Comparison of ENCODE assay signal across 26 mouse cellular contexts in genomic region chr5:113955691-113956090, GRCm38 (mm10). TPM values are rescaled to one million over a fixed set of nuclear protein-coding genes. Genes with fewer than 3 reads are reported as not detected.
DNase-seq lines count a peak whose midpoint lies in the region; ATAC-seq and TF ChIP-seq lines count a peak whose summit lies in the region.
"Had no signal": no experiment of that assay in that cellular context is flagged by ENCODE, and none has a peak within 500 bp of the region (broad histone marks: within the 10 kb centered on the region; RNA-seq: fewer than 3 reads in every experiment).

No protein-coding gene starts in this region.

- 78% methylated on average over 8 of the region's 8 CpGs for WGBS in heart, embryonic 15.5 days
- WGBS in thymus, adult 2 months, result 70% methylated on average over 8 of the region's 8 CpGs

- H3K9me3 ChIP-seq in heart, embryonic 15.5 days (replicated peaks), result no peaks in the 10 kb centered on the region
- H3K9me3 ChIP-seq: embryonic facial prominence, embryonic 10.5 days; embryonic facial prominence, embryonic 12.5 days; forebrain, embryonic 13.5 days; forebrain, embryonic 15.5 days; G1E had no signal

- no peaks in the 10 kb centered on the region for H3K27me3 ChIP-seq in heart, embryonic 15.5 days
- H3K27me3 ChIP-seq in thymus, adult 2 months (ENCODE audit: control insufficient read depth, insufficient read depth, low read length), result no peaks in the 10 kb centered on the region
- H3K27me3 ChIP-seq: embryonic facial prominence, embryonic 12.5 days; forebrain, embryonic 13.5 days; forebrain, embryonic 15.5 days; Patski had no signal

- H3K9ac ChIP-seq in heart, embryonic 15.5 days, result no peak overlapping the region
- H3K9ac ChIP-seq: embryonic facial prominence, embryonic 12.5 days; forebrain, embryonic 13.5 days; forebrain, embryonic 15.5 days; forebrain, postnatal 0 days had no signal

- ATAC-seq in heart, embryonic 15.5 days (replicated peaks; ENCODE audit: insufficient number of reproducible peaks, insufficient read depth, low FRiP score, low read depth), result no peak
- no peak for ATAC-seq in cerebellum, adult (ENCODE audit: insufficient number of reproducible peaks, low FRiP score, low TSS enrichment)

- no peak for TF ChIP-seq CTCF in thymus, adult 2 months (IDR thresholded peaks at IDR 0.05; ENCODE audit: borderline replicate concordance, control insufficient read depth, extremely low read depth, insufficient read depth, low read length, poor library complexity)

- H3K4me2 ChIP-seq in heart, embryonic 15.5 days, result no peak overlapping the region
- H3K4me2 ChIP-seq: embryonic facial prominence, embryonic 12.5 days; forebrain, embryonic 13.5 days; forebrain, embryonic 15.5 days had no signal

- no peak overlapping the region for H3K4me3 ChIP-seq in heart, embryonic 15.5 days
- H3K4me3 ChIP-seq in thymus, adult 2 months (ENCODE audit: control insufficient read depth, insufficient read depth, low read length), result no peak overlapping the region
- H3K4me3 ChIP-seq: embryonic facial prominence, embryonic 10.5 days; embryonic facial prominence, embryonic 12.5 days; forebrain, embryonic 13.5 days; forebrain, embryonic 15.5 days had no signal

- TF ChIP-seq POLR2A in thymus, adult 2 months (IDR thresholded peaks at IDR 0.05; ENCODE audit: control insufficient read depth, extremely low read depth, insufficient read depth, low read length, poor library complexity), result no peak

- peaks cover 24% of the 10 kb centered on the region for H3K36me3 ChIP-seq in heart, embryonic 15.5 days
- no peaks in the 10 kb centered on the region for H3K36me3 ChIP-seq in thymus, adult 2 months (ENCODE audit: control insufficient read depth, insufficient read depth, low read length)

- peak overlapping the region; percentile 10; the same call in 1 of the 2 replicates for H3K27ac ChIP-seq in heart, embryonic 15.5 days
- H3K27ac ChIP-seq in thymus, adult 2 months (ENCODE audit: control insufficient read depth, insufficient read depth, low read length), result peak overlapping the region; percentile 56
- H3K27ac ChIP-seq: embryonic facial prominence, embryonic 10.5 days; embryonic facial prominence, embryonic 12.5 days; forebrain, embryonic 13.5 days; forebrain, embryonic 15.5 days had no signal

- DNase-seq in heart, postnatal 10 days, result no peak
- peak; percentile 6 for DNase-seq in thymus, adult 2 months
- DNase-seq in thymus, adult 18-20 months, result no peak
- peak; percentile 65 for DNase-seq in R1 (ENCODE audit: low read depth, low spot score)
- peak; percentile 19 for DNase-seq in naive thymus-derived CD4-positive, alpha-beta T cell, adult 2 months (ENCODE audit: low read depth)
- DNase-seq in c-Kit-positive CD71-positive TER-119-positive erythroid progenitor cells, embryonic 14.5 days (ENCODE audit: low spot score), result no peak
- DNase-seq: adrenal gland, adult 8-10 months; adrenal gland, postnatal 14 days; adrenal gland, postnatal 36 days; cerebellum, adult 11-12 months; cerebellum, adult 2 months; cerebellum, postnatal 10 days; cerebellum, postnatal 25 days; forebrain, postnatal 0 days had no signal

- H3K4me1 ChIP-seq in heart, embryonic 15.5 days (replicated peaks), result peaks cover 40% of the 10 kb centered on the region
- H3K4me1 ChIP-seq in thymus, adult 2 months (replicated peaks; ENCODE audit: control insufficient read depth, insufficient read depth, low read length), result peaks cover 20% of the 10 kb centered on the region
- H3K4me1 ChIP-seq: embryonic facial prominence, embryonic 12.5 days had no signal

- intact Hi-C loops in heart, postnatal 10 days (cut with DNase I), result loop anchor here (1.0 to 5.0 kb wide), 5 partner anchors 31 to 183 kb away; partner anchors contain the start of genes Alkbh2, Iscu and Sart3

RNA-seq across cellular contexts. Expression of gene Ssh1, which starts 38.0 kb away (rescaled TPM):
- polyA plus RNA-seq in heart, embryonic 15.5 days (2015; fragmentation: Nextera tagmentation; extraction: Ambion mirVana), result 9.0 and 11.7 TPM in 2 replicates
- 10 to 100 TPM; 18.6 to 20.3 TPM for total RNA-seq in heart, postnatal 10 days (2021)
- 10.7 and 11.6 TPM in 2 replicates for polyA plus RNA-seq in thymus, adult 2 months (2012; rRNA removed)

RNA-seq across cellular contexts. Expression of gene Coro1c, which starts 47.1 kb away (rescaled TPM):
- polyA plus RNA-seq in heart, embryonic 15.5 days (2015; fragmentation: Nextera tagmentation; extraction: Ambion mirVana), result 72.7 and 95.4 TPM in 2 replicates
- total RNA-seq in heart, postnatal 10 days (2021), result 10 to 100 TPM; 73.1 to 76.1 TPM
- polyA plus RNA-seq in thymus, adult 2 months (2012; rRNA removed), result 67.8 and 78.3 TPM in 2 replicates

RNA-seq across cellular contexts. Expression of gene Dao, which starts 47.8 kb away (rescaled TPM):
- polyA plus RNA-seq in heart, embryonic 15.5 days (2015; fragmentation: Nextera tagmentation; extraction: Ambion mirVana), result not detected in 2 replicates
- total RNA-seq in heart, postnatal 10 days (2021), result not detected
- polyA plus RNA-seq in thymus, adult 2 months (2012; rRNA removed), result 0.11 and 0.36 TPM in 2 replicates
- total RNA-seq: adrenal gland, adult 8-10 months; adrenal gland, postnatal 14 days; adrenal gland, postnatal 36 days; forebrain, postnatal 0 days; G1E had no signal
- polyA plus RNA-seq: C2C12; cortical plate, adult 2 months; embryonic facial prominence, embryonic 10.5 days; embryonic facial prominence, embryonic 12.5 days; embryonic facial prominence, embryonic 14.5 days; forebrain, embryonic 11.5 days; forebrain, embryonic 13.5 days; forebrain, embryonic 15.5 days; forebrain, postnatal 0 days; G1E had no signal

Comparison
In these comparisons a context has a peak if more than half of its experiments do, and no peak if none do; other contexts are left out.
1. DNase-seq: peak in thymus, adult 2 months (single experiment), R1 (single experiment) and naive thymus-derived CD4-positive, alpha-beta T cell, adult 2 months (single experiment); none in heart, postnatal 10 days (0 of 2), thymus, adult 18-20 months (0 of 2) and c-Kit-positive CD71-positive TER-119-positive erythroid progenitor cells, embryonic 14.5 days (single experiment).